Mouse (Mus musculus) CD4-positive helper T cell, adult 2 months (primary cell): Measurements from ENCODE around the gene Apof.

Experiments
- DNase-seq: peaks from one replicate; pipeline ENCODE4 v3.0.0-alpha.2; 2012; ENCODE audit warnings: low read depth, missing footprints, low spot score

The Apof gene

GRCm38 (mm10) chr10:128298243-128298642, 29.8 kb downstream of the Apof start:
- DNase-seq: no peak

GRCm38 (mm10) chr10:128298702-128299171, 30.3 kb downstream of the Apof start, which contains the start of gene Il23a:
Gene Il23a, minus strand, starts transcription at chr10:128298752.
- no peak for DNase-seq

DNA sequence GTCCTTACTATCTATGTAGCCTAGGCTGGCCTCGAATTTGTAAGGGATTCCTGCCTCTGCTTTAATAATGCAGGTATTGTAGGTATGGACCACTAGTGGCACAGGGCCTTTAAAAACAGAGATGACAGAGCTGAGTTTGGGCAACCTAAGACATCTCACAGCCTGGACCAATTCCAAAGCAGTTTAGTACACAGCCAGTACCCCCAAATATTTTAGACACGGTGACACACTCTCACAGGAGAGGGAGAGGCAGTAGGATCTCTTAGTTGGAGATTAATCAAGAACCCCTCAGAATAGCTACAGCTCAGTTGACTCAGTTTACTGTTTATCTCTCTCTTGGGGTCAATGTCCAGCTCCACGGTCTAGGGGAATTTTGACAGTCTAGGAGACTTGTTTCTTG, 33.9 kb downstream of the Apof start:
- no peak for DNase-seq

DNA sequence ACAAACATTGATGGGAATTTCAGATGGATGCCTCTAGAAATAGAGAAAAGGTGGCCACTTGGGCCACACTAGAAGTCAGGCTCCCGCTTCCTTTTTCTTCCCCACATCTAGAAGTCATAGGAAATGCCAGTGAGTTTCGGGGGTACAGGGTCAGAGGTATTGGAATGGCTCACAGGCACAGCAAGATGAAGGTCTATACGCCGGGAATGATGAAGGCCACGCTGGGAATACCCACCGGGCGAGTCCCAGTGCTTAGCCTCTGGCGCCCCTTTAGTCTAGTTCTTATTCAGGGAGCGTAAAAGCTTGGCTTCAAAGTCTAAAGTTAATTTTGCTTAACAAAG, 34.3 kb downstream of the Apof start:
- no peak for DNase-seq

DNA sequence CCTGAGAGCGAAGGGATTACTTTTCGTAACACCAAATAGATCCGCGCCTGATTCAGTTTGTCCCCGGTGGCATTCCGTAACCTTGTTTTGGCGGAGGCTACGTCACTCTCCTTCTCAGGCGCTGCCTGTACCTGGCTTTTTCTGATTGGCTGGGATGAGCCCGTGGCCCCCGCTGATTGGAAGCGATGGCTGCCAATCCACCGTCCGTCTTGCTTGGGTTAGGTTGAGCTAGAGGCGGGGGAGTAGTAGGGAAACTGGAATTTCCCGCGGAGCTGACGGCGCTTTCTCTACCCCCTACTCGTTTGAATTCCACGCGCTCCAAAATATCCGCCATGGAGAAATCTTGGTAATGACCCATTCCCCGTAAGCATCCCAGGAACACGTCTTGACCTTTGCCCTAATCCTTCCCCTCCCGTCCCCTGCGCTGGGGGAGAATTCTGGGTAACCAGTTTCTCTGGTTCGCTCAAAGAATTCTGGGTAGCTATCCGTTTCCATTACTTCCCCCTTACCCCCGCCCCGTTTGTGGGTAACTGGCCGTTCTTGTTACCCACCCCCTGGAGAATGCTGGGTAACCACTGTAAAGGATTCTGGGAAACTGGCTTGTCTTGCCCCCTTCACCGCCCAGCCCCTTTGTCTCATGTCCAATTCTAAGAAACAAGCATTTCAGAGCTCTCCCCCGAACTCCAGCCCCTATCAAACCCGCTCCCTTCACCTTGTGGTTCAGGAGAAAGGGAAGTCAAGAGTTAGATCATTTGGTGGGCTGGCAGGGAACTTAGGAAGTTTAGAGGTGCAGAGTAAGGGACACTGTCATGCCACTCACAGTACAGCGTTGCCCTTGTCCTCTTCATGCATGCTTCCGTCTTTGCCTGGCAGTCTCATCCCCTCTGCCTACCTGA, 34.9 kb downstream of the Apof start, which contains the start of gene Pan2:
TSS of gene Pan2 (plus strand) at position 210 of the 896 bp plus-strand sequence.
- DNase-seq: peak; percentile 100

DNA sequence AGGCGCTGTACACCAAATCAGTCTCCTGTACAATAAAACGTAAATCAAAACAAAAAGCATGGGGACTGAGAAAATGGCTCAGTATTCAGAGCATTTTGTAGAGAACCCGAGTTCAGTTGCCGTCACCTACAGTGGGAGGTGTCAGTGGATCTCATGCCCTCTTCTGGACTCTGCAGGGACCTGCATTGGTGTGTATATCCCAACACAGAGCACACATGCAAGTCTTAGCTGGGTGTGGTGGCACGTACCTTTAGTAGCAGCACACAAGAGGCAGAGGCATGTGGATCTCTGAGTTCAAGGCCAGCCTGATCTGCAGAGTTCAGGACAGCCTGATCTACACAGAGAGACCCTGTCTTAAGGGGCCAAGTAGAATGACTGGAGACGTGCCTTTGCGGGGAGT, 41.2 kb downstream of the Apof start:
- no peak for DNase-seq

- DNase-seq: no peak
Measured at GRCm38 (mm10) chr10:128310177-128310576, 41.7 kb downstream of the Apof start.

GRCm38 (mm10) chr10:128310902-128311301, 42.4 kb downstream of the Apof start:
- no peak for DNase-seq

GRCm38 (mm10) chr10:128315578-128315977, 47.1 kb downstream of the Apof start:
- no peak for DNase-seq
